Mouse (Mus musculus) E14TG2a.4 (cell line): Measurements from ENCODE around the gene Magoh.

ENCODE experiments used
- CTCF ChIP-seq: conservative IDR thresholded peaks from 2 replicates; pipeline ENCODE4 v1.5.1; 2014; ENCODE audit warnings: low read length
- NANOG ChIP-seq: IDR thresholded peaks from 2 replicates; pipeline ENCODE4 v1.6.1; 2014; ENCODE audit warnings: borderline replicate concordance, low read length, mixed read lengths

- TF ChIP-seq CTCF (no peak), NANOG (no peak)
These were observed 43.7 kb downstream of the Magoh start, which contains the start of gene Cpt2 for GRCm38 (mm10) chr4:107923145-107923802.
